ENCODE assay signal across 8 mouse cellular contexts in genomic region chr6:32397133-32397730, GRCm38 (mm10).
DNase-seq lines count a peak whose midpoint lies in the region; ATAC-seq lines count a peak whose summit lies in the region.

No protein-coding gene starts in this region.

- 48% methylated on average over 6 of the region's 6 CpGs for WGBS in hindbrain, embryonic 11.5 days
- WGBS in stomach, embryonic 15.5 days: 35% methylated on average over 6 of the region's 6 CpGs

- H3K9me3 ChIP-seq in hindbrain, embryonic 11.5 days (ENCODE audit: control insufficient read depth, low read length): no peaks in the 10 kb centered on the region
- H3K9me3 ChIP-seq in stomach, embryonic 15.5 days: no peaks in the 10 kb centered on the region

- H3K4me2 ChIP-seq in hindbrain, embryonic 11.5 days (replicated peaks; ENCODE audit: low read depth, low read length): no peak overlapping the region
- no peak overlapping the region for H3K4me2 ChIP-seq in stomach, embryonic 15.5 days

- H3K4me1 ChIP-seq in hindbrain, embryonic 11.5 days (replicated peaks; ENCODE audit: control insufficient read depth, insufficient read depth, low read length): no peaks in the 10 kb centered on the region
- H3K4me1 ChIP-seq in stomach, embryonic 15.5 days: peaks cover 6% of the 10 kb centered on the region

- no peak overlapping the region for H3K4me3 ChIP-seq in hindbrain, embryonic 11.5 days (ENCODE audit: low read depth, low read length)
- H3K4me3 ChIP-seq in stomach, embryonic 15.5 days (replicated peaks): no peak overlapping the region

- H3K27ac ChIP-seq in hindbrain, embryonic 11.5 days (ENCODE audit: low read depth, low read length): no peak overlapping the region
- H3K27ac ChIP-seq in stomach, embryonic 15.5 days: 0 out of 2 replicates have a peak overlapping the region, but pooled peaks have one; percentile 28

- no peaks in the 10 kb centered on the region for H3K27me3 ChIP-seq in hindbrain, embryonic 11.5 days (ENCODE audit: control insufficient read depth, insufficient read depth, low read length)
- H3K27me3 ChIP-seq in stomach, embryonic 15.5 days (replicated peaks): no peaks in the 10 kb centered on the region

- peak; percentile 71 to 92 for DNase-seq in adrenal gland, adult (ENCODE audit: inconsistent age in 2 of 2, low spot score in 1 of 2)
- peak; percentile 95 for DNase-seq in cerebellum, adult 8-10 months
- DNase-seq in frontal cortex, postnatal 36 days (ENCODE audit: low spot score in 2 of 2): peak; percentile 51 to 73
- DNase-seq in hindbrain, embryonic 11.5 days (ENCODE audit: low spot score): peak; percentile 20
- peak; percentile 72 to 87 for DNase-seq in layer of hippocampus, postnatal 14 days (ENCODE audit: low spot score in 2 of 2)
- peak; percentile 92 for DNase-seq in lung, postnatal 36 days
- no peak for DNase-seq in c-Kit-positive CD71-positive TER-119-positive erythroid progenitor cells, embryonic 14.5 days (ENCODE audit: low spot score)

- H3K9ac ChIP-seq in hindbrain, embryonic 11.5 days (ENCODE audit: low read depth, low read length): no peak overlapping the region
- H3K9ac ChIP-seq in stomach, embryonic 15.5 days: no peak overlapping the region

- no peaks in the 10 kb centered on the region for H3K36me3 ChIP-seq in hindbrain, embryonic 11.5 days (ENCODE audit: control insufficient read depth, insufficient read depth, low read length)
- no peaks in the 10 kb centered on the region for H3K36me3 ChIP-seq in stomach, embryonic 15.5 days

- ATAC-seq in hindbrain, embryonic 11.5 days (ENCODE audit: low FRiP score): no peak
- peak; percentile 69; the same call in 1 of the 2 replicates for ATAC-seq in stomach, embryonic 15.5 days (ENCODE audit: insufficient read depth, low FRiP score, low read depth)
